Mouse (Mus musculus) kidney, embryonic 14.5 days (tissue): ENCODE results near the gene Olfr292. TPM values are rescaled to one million over a fixed set of nuclear protein-coding genes. Genes with fewer than 3 reads are reported as not detected.

Source experiments
- ATAC-seq: fragments of 200-750 bp; cut with Nextera tagmentation; 2 replicates; pipeline ENCODE4 v1.8.0; 2017; ENCODE audit warnings: moderate number of reproducible peaks, mild to moderate bottlenecking, moderate TSS enrichment, moderate library complexity; ENCODE audit not compliant: low FRiP score, low TSS enrichment
- H3K27ac ChIP-seq: fragments of 300-500 bp; sonication (generic); 2 replicates; pipeline ENCODE4 v1.5.1; 2014; ENCODE audit warnings: low read depth, mild to moderate bottlenecking, low read length, moderate library complexity, mixed read lengths
- H3K27me3 ChIP-seq: fragments of 300-500 bp; sonication (generic); 2 replicates; pipeline ENCODE4 v1.6.1; 2014; ENCODE audit warnings: mild to moderate bottlenecking, low read length; ENCODE audit not compliant: control insufficient read depth, insufficient read depth
- H3K36me3 ChIP-seq: fragments of 300-500 bp; sonication (generic); 2 replicates; pipeline ENCODE4 v1.6.1; 2014; ENCODE audit warnings: low read length, mixed read lengths; ENCODE audit not compliant: control insufficient read depth, insufficient read depth
- H3K4me1 ChIP-seq: fragments of 300-500 bp; sonication (generic); 2 replicates; pipeline ENCODE4 v1.6.1; 2014; ENCODE audit warnings: low read length, mixed read lengths; ENCODE audit not compliant: control insufficient read depth, insufficient read depth
- H3K4me2 ChIP-seq: fragments of 300-500 bp; sonication (generic); replicated peaks from 2 replicates; pipeline ENCODE4 v1.6.1; 2014; ENCODE audit warnings: low read depth, mild to moderate bottlenecking, low read length
- H3K4me3 ChIP-seq: fragments of 300-500 bp; sonication (generic); 2 replicates; pipeline ENCODE4 v1.5.1; 2014; ENCODE audit warnings: mild to moderate bottlenecking, low read length
- H3K9ac ChIP-seq: fragments of 300-500 bp; sonication (generic); 2 replicates; pipeline ENCODE4 v1.6.1; 2014; ENCODE audit warnings: low read depth, mild to moderate bottlenecking, low read length, moderate library complexity
- H3K9me3 ChIP-seq: fragments of 300-500 bp; sonication (generic); 2 replicates; pipeline ENCODE4 v1.6.1; 2016; ENCODE audit warnings: low read length; ENCODE audit not compliant: control insufficient read depth
- WGBS: fragments of 180-500 bp; shearing (Covaris S2); extraction: QIAGEN DNeasy Blood & Tissue Kit; methylation state at CpG from one replicate; pipeline ENCODE4 v1.1.7; 2014; 5-methylcytosine and 5-hydroxymethylcytosine counted together
- polyA plus RNA-seq: library from polyadenylated mRNA; unstranded; fragments of >200 nt; fragmentation: Nextera tagmentation; extraction: Ambion mirVana; gene quantifications from 2 replicates; pipeline ENCODE4 v1.2.1, GENCODE M21; 2014

The Olfr292 gene
- not detected in 2 replicates for polyA plus RNA-seq

DNA sequence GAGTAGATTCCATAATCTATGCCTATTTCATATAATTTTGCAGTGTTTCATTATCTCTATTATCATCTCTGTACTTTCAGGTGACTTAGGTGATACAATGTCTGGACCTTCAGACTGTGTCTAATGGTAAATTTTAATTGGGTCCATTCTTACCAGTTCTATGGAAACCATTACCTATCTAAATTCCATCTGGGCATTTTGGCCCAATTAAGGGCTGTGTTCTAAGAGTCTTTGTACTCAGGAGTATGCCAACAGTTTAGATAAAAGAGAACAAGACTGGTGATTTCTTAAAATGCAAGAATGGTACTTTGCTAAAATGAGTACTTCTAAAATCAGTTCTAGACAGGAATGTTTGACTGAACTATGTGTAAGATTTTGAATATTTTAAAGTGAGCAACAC, at the start of gene Olfr292:
Gene Olfr292, plus strand, starts transcription at position 301 of the 400 bp plus-strand sequence.
- Histone ChIP-seq H3K27me3 (no peaks in the 10 kb centered on the region), H3K36me3 (no peaks in the 10 kb centered on the region), H3K4me3 (no peak within 1 kb of the TSS), H3K9me3 (no peaks in the 10 kb centered on the region), H3K4me1 (no peaks in the 10 kb centered on the region), H3K27ac (no peak within 1 kb of the TSS), H3K4me2 (no peak within 1 kb of the TSS), H3K9ac (no peak within 1 kb of the TSS)
- no peak for ATAC-seq

DNA sequence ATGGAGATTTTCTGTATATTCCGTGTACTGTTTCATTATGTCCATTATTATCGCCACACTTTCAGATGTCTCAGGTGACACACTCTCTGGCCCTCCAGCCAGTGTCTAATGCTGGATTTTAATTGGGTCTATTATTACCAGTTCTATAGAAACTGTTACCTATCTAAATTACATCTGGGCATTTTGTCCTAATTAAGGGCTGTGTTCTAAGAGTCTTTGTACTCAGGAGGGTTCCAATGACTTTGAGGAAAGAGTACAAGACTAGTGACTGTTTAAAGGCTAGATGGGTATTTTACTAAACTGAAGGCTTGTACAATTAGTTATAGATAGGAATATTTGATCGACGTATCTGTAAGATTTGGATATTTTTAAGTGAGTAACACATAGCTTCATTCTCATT, 39.4 kb upstream of the Olfr292 start, which contains the start of gene Olfr293:
Gene Olfr293, plus strand, starts transcription at position 301 of the 400 bp plus-strand sequence.
- no peak within 1 kb of the TSS for H3K9ac ChIP-seq
- no peak within 1 kb of the TSS for H3K4me2 ChIP-seq
- H3K27me3 ChIP-seq = no peaks in the 10 kb centered on the region
- WGBS = 94% methylated on average over 4 of the region's 4 CpGs
- H3K27ac ChIP-seq = no peak within 1 kb of the TSS
- no peak for ATAC-seq
- no peaks in the 10 kb centered on the region for H3K36me3 ChIP-seq
- no peaks in the 10 kb centered on the region for H3K9me3 ChIP-seq
- H3K4me3 ChIP-seq = no peak within 1 kb of the TSS
- H3K4me1 ChIP-seq = no peaks in the 10 kb centered on the region

DNA sequence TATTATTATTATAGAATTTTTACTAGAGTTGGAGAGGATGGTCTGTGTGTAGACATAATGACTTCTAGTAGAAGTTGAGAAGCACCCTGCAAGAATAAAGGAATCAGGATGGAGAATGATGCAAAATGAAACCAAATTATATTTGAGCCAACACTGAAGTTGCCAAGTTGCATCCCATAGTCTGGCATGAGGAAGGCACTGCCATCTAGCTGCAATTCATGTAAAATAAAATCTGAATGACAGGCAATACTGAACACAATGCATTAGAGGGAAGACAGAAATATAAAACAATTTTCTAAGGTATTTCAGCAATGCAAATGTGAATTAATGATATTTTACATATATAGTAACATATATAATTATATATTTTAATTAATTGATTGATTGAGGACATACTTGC, 36.9 kb downstream of the Olfr292 start:
- ATAC-seq = no peak
- Histone ChIP-seq H3K27me3 (no peaks in the 10 kb centered on the region), H3K4me3 (no peak overlapping the region), H3K9ac (no peak overlapping the region), H3K27ac (no peak overlapping the region), H3K4me2 (no peak overlapping the region), H3K36me3 (no peaks in the 10 kb centered on the region), H3K4me1 (no peaks in the 10 kb centered on the region), H3K9me3 (no peaks in the 10 kb centered on the region)

Other genes with a start within 250 kb of the Olfr292 start
- not detected in 2 replicates for gene Olfr299, start 228.4 kb upstream of the Olfr292 start, polyA plus RNA-seq
- not detected in 2 replicates for gene Olfr298, start 195.8 kb upstream of the Olfr292 start, polyA plus RNA-seq
- not detected in 2 replicates for gene Olfr297, start 168.4 kb upstream of the Olfr292 start, polyA plus RNA-seq
- not detected in 2 replicates for gene Olfr295, start 104.5 kb upstream of the Olfr292 start, polyA plus RNA-seq
- gene Olfr294, start 71.7 kb upstream of the Olfr292 start, polyA plus RNA-seq = not detected in 2 replicates
- not detected in 2 replicates for gene Olfr293, start 39.3 kb upstream of the Olfr292 start, polyA plus RNA-seq
- gene Folh1, start 87.6 kb downstream of the Olfr292 start, polyA plus RNA-seq = 0.08 and 0.10 TPM in 2 replicates
- gene Vmn2r77, start 106.7 kb downstream of the Olfr292 start, polyA plus RNA-seq = not detected in 2 replicates
- not detected in 2 replicates for gene Vmn2r78, start 226.8 kb downstream of the Olfr292 start, polyA plus RNA-seq